Mouse (Mus musculus) Patski (cell line): ENCODE results near the gene Foxd4. TPM values are rescaled to one million over a fixed set of nuclear protein-coding genes. Genes with fewer than 3 reads are reported as not detected.

Experiments
- ATAC-seq: fragments of 100-300 bp; one replicate; pipeline ENCODE4 v1.8.0; 2021
- CTCF ChIA-PET: fragments of 350-600 bp; sonication (Branson Sonifier 250); formaldehyde crosslinking; loops from one replicate; lab custom pipeline; 2022; ENCODE audit warnings: inconsistent platforms; lab: Charles Lee
- POLR2A ChIA-PET: fragments of 350-600 bp; sonication (Branson Sonifier 250); formaldehyde crosslinking; loops from one replicate; lab custom pipeline; 2022; ENCODE audit warnings: antibody characterized with exemption, inconsistent platforms; lab: Charles Lee
- DNase-seq: peaks from one replicate; pipeline ENCODE4 v3.0.0-alpha.2; 2011; ENCODE audit warnings: low read depth, low spot score
- H3K27me3 ChIP-seq: fragments of 371-371 bp; one replicate; pipeline ENCODE4 v1.5.1; 2021
- CTCF ChIP-seq: fragments of 100-300 bp; IDR thresholded peaks from one replicate; pipeline ENCODE4 v1.5.1; 2021
- in situ Hi-C: fragments of 300-500 bp; cut with MboI; formaldehyde crosslinking; loops from 3 replicates; pipeline ENCODE4 v1.11.1; 2018; ENCODE audit warnings: low pct_unique_long_range_greater_than_20kb, mixed read lengths
- polyA plus RNA-seq: library from polyadenylated mRNA; unstranded; gene quantifications from one replicate; pipeline ENCODE4 v1.2.3, GENCODE M21; 2021

Gene Foxd4
- 0.08 TPM for polyA plus RNA-seq

- no peak for DNase-seq
These were observed at the start of gene Foxd4 for GRCm38 (mm10) chr19:24900581-24901220. Gene Foxd4, minus strand, starts transcription at chr19:24901197.

GRCm38 (mm10) chr19:24945521-24946262 is 44.7 kb upstream of the Foxd4 start:
- POLR2A ChIA-PET = no interaction called here
- CTCF ChIA-PET = interaction anchor here (0.6 to 1.6 kb wide), 2 partner anchors 8 to 162 kb away, joined by 4 read pairs; no protein-coding TSS in a partner anchor

More at GRCm38 (mm10) chr19:24900581-24901220, at the start of gene Foxd4:
- CTCF ChIA-PET = interaction anchor here (1.6 kb wide), 1 partner anchor 23 kb away, joined by 6 read pairs; no protein-coding TSS in a partner anchor
- in situ Hi-C loops = no loop called here
- no peak for TF ChIP-seq CTCF
- no peak for ATAC-seq
- POLR2A ChIA-PET = no interaction called here
- H3K27me3 ChIP-seq = peaks cover 90% of the 10 kb centered on the region

GRCm38 (mm10) chr19:24937084-24937483 is 36.1 kb upstream of the Foxd4 start:
- TF ChIP-seq CTCF = no peak
- POLR2A ChIA-PET = interaction anchor here (0.6 kb wide), 1 partner anchor 95 kb away, joined by 3 read pairs; no protein-coding TSS in a partner anchor
- H3K27me3 ChIP-seq = no peaks in the 10 kb centered on the region
- CTCF ChIA-PET = interaction anchor here (0.5 to 1.3 kb wide), 2 partner anchors 9 to 361 kb away, joined by 3 to 4 read pairs; no protein-coding TSS in a partner anchor
- no peak for DNase-seq
- no peak for ATAC-seq
- in situ Hi-C loops = no loop called here

More at GRCm38 (mm10) chr19:24945521-24946262, 44.7 kb upstream of the Foxd4 start:
- DNase-seq = no peak
- in situ Hi-C loops = no loop called here
- no peak for TF ChIP-seq CTCF
- ATAC-seq = no peak
- H3K27me3 ChIP-seq = no peaks in the 10 kb centered on the region

GRCm38 (mm10) chr19:24929041-24929440 is 28.0 kb upstream of the Foxd4 start:
- TF ChIP-seq CTCF = no peak
- CTCF ChIA-PET = no interaction called here
- POLR2A ChIA-PET = no interaction called here
- DNase-seq (no peak), ATAC-seq (no peak)
- in situ Hi-C loops = no loop called here
- no peaks in the 10 kb centered on the region for H3K27me3 ChIP-seq

- no peaks in the 10 kb centered on the region for H3K27me3 ChIP-seq
- no peak for TF ChIP-seq CTCF
- ChIA-PET CTCF (interaction anchor here (1.1 kb wide), 1 partner anchor 9 kb away, joined by 4 read pairs; no protein-coding TSS in a partner anchor), POLR2A (no interaction called here)
- no peak for ATAC-seq
- no peak for DNase-seq
- in situ Hi-C loops = no loop called here
These were observed 19.9 kb upstream of the Foxd4 start for GRCm38 (mm10) chr19:24920866-24921265.

GRCm38 (mm10) chr19:24908385-24909155 is 7.6 kb upstream of the Foxd4 start:
- CTCF ChIA-PET = no interaction called here
- TF ChIP-seq CTCF = no peak
- POLR2A ChIA-PET = no interaction called here
- DNase-seq = no peak
- peaks cover 30% of the 10 kb centered on the region for H3K27me3 ChIP-seq
- no peak for ATAC-seq
- in situ Hi-C loops = no loop called here

- ChIA-PET POLR2A (no interaction called here), CTCF (interaction anchor here (1.0 kb wide), 1 partner anchor 286 kb away, joined by 3 read pairs; no protein-coding TSS in a partner anchor)
- in situ Hi-C loops = no loop called here
- DNase-seq (no peak), ATAC-seq (no peak)
- peaks cover 39% of the 10 kb centered on the region for H3K27me3 ChIP-seq
- TF ChIP-seq CTCF = no peak
These were observed 6.7 kb upstream of the Foxd4 start for GRCm38 (mm10) chr19:24907655-24908054.

GRCm38 (mm10) chr19:24902821-24903220 is 1.8 kb upstream of the Foxd4 start:
- in situ Hi-C loops = no loop called here
- no peak for ATAC-seq
- DNase-seq = no peak
- H3K27me3 ChIP-seq = peaks cover 80% of the 10 kb centered on the region
- POLR2A ChIA-PET = no interaction called here
- no peak for TF ChIP-seq CTCF
- CTCF ChIA-PET = interaction anchor here (1.4 to 3.8 kb wide), 3 partner anchors 9 to 20 kb away, joined by 3 to 18 read pairs (median 7); no protein-coding TSS in a partner anchor

- DNase-seq (no peak), ATAC-seq (no peak)
- H3K27me3 ChIP-seq = peaks cover 86% of the 10 kb centered on the region
- ChIA-PET CTCF (interaction anchor here (1.4 to 3.8 kb wide), 2 partner anchors 10 to 16 kb away, joined by 3 to 18 read pairs; no protein-coding TSS in a partner anchor), POLR2A (no interaction called here)
- no peak for TF ChIP-seq CTCF
- in situ Hi-C loops = no loop called here
These were observed 1.3 kb upstream of the Foxd4 start for GRCm38 (mm10) chr19:24902256-24902655.

- no peak for TF ChIP-seq CTCF
- POLR2A ChIA-PET = no interaction called here
- no peak for ATAC-seq
- H3K27me3 ChIP-seq = peaks cover 92% of the 10 kb centered on the region
- in situ Hi-C loops = no loop called here
- CTCF ChIA-PET = interaction anchor here (1.4 to 3.8 kb wide), 3 partner anchors 10 to 22 kb away, joined by 3 to 18 read pairs (median 6); no protein-coding TSS in a partner anchor
- no peak for DNase-seq
These were observed 669 bp upstream of the Foxd4 start for GRCm38 (mm10) chr19:24901666-24902065.
